Mouse (Mus musculus) erythroblast, adult 5-6 weeks (primary cell): ENCODE measurements around the gene Gata3. TPM values are rescaled to one million over a fixed set of nuclear protein-coding genes. Genes with fewer than 3 reads are reported as not detected.

Experiments
- ATAC-seq: replicated peaks from 2 replicates; pipeline ENCODE4 v1.8.0; 2016; ENCODE audit warnings: moderate number of reproducible peaks, mild to moderate bottlenecking, moderate TSS enrichment, inconsistent platforms; ENCODE audit not compliant: poor library complexity, low FRiP score, severe bottlenecking
- total RNA-seq, 2 experiments: library from RNA; stranded (forward) in 1 of 2; stranded (reverse) in 1 of 2; fragments of 150-400 nt in 1 of 2; fragments of 200-764, 138-1000 nt in 1 of 2; gene quantifications; 2 replicates each; pipeline versions ENCODE4 v1.2.3 to v1.2.4; 2015 to 2017; ENCODE audit warnings: low replicate concordance in 2 of 2

Gata3 gene
- total RNA-seq, 2 experiments from 2014 or later: 1.4 to 1.5 TPM

DNA sequence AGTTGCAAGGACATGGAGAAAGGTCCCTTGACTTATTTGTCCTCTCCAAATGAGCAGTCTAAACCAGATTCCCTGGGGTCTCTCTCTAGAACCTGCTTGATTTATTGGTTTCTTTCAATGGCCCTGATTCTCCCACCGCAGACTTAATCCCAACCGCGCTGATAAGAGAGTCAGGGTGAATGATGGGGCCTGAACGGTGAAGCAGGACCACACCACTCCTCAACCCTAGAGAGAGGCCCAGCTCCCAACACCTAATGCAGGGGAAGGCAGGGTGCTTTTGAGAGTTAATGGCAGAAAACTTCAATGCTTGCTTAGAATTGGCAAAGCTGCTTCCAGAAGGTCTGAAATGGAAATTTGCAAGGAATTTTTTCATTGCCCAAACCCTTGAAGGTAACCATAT lies 14.6 kb downstream of the Gata3 start:
- no peak for ATAC-seq

DNA sequence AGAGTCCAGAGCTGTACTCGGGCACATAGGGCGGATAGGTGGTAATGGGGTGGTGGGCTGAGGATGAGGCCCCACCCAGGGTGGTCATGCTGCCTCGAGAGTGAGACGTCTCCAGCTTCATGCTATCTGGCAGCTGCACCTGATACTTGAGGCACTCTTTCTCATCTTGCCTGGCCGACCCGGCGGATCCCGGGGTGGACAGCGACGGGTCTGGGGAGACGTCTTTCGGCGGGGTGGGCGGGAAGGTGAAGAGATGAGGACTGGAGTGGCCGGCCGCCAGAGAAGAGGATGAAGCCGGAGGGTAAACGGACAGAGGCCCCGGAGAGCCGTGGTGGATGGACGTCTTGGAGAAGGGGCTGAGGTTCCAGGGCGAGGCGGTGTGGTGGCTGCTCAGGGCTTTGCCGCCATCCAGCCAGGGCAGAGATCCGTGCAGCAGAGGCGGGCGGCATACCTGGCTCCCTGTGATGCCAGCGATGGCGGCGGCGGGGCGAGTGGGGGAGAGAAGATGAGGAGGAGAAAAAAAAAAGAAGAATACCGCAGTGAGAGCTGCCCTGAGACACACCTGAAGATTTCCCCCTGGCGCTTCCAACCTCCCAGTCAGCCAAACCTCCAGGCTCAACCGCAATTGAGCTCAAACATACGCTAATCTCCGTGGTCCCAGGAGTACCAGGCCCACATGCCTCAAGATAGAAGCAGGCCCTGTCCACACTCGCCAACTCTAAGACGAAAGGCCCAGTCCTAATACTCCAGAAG lies 15.2 kb downstream of the Gata3 start:
- ATAC-seq: no peak

DNA sequence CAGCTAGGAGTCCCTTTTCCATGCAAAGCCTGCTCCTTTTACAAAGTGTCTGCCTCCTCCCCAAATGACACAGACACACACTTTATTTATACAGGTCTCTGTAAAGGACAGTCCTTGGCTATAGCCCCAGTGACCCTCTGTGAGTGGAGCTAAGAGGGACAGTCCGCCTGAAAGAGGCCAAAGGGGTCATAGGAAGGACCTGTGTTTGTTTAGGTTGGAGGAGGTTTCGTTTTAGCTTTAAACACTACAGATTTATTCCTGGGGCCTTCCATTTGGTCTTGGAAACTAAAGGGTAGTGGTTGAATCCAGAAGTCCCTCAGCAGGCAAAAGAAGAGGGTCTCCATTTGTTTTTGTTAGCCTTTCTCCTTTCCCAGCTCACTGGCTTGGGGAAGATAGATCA lies 16.1 kb downstream of the Gata3 start:
- no peak for ATAC-seq

DNA sequence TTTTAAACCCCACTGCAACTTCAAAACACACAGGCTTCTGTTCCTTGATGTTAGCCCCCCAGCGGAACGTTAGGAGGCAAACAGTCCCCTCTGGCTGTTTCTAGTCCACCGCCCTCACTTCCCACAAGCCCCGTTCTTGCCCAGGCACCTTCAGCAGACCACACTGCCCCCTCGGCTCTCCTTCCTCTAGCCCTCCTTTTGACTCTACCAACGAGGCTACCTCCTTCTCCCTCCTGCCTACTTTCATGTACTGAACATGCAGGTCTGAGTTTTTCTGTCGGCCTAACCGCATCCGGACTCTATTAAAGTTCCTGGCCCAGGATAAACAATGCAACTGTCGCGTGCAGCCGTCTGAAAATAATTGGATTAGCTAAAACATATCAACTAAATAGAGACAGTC lies 17.2 kb downstream of the Gata3 start:
- no peak for ATAC-seq

DNA sequence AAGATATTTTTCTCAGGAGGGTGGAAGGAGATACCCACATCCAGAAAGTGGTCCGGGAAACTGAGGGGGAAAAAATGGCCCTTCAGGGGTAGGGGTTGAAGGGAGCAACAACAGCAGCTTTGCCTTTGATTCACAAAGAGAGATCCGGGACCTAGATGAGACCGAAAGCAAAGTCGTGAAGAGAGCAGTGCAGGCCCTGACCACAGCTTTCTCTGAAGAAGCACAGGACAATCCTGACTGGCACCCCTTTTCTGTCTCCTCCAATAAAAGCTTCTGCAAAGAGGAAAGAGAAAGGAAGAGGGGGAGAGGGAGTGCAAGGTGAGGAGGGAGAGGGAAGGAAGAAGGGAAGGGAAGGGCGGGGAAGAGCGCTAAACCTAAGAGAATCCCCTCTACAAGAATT lies 18.0 kb downstream of the Gata3 start:
- no peak for ATAC-seq

DNA sequence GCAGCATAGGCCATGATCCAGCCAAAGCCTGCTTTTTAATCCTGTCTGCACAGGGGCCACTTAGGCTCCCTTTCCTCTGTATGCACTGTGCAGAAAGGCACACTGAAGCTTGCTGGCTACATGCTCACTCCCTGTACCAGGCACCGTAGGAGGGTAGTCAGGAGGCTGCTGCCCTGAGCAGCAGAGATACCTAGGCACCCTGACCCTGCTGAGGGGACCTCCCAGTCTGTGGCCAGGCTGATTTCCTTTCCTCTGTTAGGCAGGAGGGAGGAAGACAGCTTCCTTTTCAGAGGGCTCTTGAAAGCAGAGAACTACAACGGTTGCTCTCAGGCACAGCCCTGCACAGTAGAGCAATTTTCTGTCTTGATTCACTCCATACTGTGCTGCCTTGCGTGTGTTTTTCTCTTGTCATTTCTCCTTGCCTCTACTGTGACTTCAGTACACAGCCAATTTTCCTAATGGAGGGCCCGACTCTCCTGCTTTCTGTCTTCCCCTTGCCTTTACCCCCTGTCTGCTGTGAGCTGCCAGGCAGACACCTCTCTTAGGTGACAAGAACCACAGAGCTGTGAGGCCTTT lies 18.6 kb downstream of the Gata3 start:
- ATAC-seq: no peak

DNA sequence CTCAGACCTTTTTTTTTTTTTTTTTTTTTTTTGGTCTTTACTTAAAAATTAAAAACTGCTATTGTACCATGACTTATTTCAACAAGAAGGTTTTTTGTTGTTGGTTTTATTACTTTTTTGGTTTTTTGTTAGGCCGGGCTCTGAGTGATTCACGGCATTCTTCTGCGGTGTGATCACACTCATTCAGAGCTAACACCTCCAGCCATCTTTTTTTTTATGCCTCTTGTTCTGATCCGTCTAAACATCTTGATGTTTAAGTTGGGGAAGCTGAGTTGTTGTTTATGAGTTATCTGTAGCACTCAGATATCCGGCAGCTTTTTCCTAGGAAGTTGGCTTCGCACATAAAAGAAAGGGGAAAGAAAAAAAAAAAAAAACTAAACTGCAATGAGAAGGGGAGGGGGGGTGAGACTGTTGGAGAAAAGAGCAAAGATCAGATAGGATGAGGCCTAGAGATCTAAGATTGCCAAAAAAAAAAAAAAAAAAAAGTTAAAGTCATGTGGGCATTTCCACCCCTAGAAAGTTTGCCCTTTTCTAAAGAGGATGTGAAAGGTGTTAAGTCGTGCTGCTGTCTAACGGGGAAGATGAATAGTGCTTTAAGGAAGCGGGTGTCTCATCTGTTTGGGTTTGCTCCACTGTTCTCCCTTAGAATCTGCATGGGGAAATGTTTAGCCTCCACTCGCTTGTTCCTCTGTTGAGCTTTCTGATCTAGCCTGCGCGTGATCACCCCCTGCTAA lies 22.6 kb downstream of the Gata3 start:
- no peak for ATAC-seq

DNA sequence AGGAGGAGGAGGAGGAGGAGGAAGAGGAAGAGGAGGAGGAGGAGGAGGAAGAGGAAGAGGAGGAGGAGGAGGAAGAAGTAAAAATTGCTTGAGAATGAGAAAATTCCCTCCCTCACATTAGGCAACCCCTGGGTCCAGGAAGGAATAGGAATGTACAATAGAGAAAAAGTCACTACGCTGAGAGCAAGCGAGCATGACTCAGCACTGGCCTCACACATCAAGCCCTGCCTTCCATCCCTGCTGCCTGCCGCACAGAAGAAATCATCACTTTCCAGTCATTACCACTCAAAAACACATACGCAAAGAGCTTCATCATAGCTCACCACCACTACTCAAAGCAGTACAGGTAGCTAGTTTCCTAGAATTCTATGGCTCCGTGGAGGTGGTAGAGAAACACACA lies 29.1 kb downstream of the Gata3 start:
- no peak for ATAC-seq

DNA sequence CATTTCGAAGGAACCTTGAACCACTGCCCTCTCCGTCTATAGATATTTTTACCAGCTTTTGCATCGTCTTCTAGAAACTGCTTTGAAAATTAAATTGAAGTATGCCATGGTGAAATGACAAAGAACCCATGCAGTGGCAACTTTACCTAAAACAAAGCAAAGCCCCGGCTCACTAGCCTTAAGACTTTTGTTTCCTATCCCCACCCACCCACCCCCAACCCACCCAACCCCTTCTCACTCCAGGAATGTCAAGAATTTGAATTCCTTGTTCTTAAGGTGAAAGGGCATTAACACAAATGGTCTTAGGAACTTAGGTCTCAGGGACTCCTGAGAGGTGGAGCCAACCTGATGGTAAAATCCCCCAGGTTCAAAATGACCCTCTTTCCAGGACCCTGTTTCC lies 34.0 kb downstream of the Gata3 start:
- ATAC-seq: no peak

DNA sequence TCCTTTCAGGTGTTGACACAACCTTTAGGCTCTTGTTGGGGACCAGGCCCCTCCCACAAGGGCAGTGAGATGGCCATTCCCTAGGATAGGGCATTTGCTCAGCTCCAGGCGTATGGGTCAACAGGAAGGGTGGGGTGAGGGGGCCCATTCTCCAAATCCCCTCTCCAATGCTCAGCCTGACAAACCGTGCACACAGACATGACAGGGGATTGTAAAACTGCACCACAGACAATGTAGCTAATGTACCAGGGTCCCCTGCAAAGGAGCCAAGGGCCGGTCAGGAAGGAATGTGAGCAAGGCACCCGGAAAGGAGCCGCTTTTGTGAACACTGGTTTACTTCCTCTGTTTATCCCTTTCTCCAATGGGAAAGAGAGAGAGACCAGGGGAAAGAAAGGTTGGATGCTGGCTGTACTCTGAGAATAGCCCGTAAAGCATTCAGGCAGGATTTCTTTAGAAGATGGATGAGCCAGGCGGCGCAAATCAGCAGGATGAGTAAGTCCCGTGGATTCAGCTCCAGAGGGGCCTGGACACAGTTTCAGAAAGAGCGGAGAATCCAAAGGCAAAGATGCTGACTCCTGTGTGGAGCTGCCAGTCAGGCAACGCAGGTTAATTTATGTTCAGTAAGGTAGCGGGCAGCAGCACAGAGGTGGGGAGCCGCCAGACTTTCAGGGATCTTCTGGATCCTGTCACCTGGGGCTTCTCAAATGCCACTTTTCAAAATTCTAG lies 36.8 kb downstream of the Gata3 start:
- no peak for ATAC-seq

DNA sequence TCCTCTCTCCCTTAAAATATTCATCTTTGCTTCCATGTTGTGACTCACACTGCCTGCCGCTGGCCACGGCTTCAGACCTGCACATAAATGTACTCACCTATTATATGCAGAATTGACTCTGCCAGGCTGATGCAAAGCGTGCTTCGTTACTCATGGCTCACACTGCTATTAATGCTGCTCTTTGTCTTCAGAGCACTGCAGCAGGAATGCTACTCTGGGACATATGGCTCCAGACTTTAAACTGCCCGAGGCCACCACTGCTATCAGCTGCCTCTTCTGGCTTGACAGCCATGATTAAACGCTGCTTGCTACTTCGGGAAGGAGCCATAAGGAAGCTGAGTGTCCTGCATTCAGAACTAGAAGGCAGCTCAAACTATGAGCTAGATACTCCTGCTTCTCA lies 54.6 kb downstream of the Gata3 start:
- ATAC-seq: no peak

DNA sequence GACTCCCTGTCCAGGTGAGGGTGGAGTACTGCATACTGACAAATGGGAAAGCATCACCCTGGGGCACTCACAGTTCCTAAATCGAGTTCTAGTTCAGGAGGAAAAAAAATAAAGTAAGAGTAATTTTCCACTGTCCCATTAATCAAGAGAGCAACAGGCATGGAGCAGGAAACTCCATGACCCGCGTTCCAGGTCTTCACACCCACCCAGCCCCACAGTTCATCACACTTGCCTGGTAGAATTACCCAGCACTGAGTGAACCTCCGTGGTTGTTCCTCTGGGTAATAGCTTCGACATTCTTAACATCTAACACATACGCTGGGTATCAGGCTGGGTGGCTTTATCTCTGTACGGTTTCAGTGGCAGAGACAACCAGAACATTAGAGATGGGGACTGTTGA lies 56.1 kb downstream of the Gata3 start:
- ATAC-seq: no peak

DNA sequence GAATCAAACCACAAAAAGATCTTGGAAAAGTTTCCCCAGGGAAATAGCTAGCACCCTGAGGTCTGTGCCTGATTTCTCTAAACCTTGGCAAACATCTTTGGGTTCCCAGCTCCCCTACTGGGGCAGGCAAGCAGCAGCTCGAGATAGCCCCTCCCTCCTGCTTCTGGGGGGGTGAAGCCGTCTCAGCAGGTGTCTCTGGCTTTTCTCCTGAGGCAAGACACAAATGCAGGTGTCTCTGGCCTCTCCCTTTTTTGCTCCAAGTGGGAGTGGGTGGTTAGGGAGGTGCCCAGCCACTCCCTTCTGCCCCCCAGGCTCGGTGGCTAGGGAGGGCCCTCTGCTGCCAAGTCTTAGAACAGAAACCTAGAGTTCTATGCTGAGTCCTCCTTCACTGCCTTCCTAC lies 62.2 kb downstream of the Gata3 start:
- ATAC-seq: no peak

DNA sequence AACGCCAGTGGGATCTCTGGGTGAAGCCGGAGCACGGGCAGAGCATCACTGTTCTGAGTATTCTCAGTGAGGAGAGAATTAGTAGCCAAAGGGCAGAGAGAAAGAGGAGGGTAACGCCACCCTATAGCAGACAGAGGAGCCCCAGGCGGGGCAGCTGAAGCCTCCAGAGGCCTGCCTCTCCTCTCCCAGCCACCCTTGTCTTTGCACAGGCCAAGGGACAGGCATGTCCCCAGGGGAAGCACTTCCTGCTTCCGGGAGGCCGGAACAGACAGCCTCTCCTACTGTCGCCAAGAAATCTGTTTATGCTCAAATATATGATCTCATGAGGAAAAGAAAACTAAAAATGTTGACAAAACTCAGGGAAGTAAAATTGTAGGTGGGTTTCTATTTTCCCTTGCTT lies 69.2 kb downstream of the Gata3 start:
- no peak for ATAC-seq

DNA sequence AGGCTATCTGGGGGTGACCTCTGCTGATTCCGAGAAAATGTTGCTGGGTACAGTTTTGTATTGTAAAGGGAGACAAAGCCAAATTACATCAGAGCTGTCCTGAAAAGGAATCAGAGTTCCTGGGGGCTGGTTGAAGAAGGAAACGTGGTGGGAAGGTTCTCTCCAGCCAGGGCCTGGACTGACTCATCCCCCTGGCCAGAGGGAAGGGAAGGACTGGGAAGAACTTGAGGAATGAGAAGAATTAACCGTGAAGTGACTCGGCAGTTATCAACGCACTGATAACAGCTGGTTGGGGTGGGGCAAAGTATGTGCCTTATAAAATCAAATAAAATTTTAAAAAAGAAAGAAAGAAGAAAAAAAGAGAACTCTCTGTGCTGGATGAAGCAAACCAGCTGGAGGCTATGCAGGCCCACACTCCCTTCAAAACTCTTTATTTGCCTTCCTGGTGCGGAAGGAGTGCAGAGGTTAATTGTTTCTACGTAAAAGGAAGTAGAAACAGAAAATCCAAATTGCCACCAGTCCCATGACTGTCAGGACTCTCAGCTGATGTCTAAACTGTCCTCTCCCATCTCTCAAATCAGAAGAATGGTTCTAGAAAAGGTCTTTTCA lies 71.6 kb downstream of the Gata3 start:
- ATAC-seq: no peak

Other genes starting within 250 kb of the Gata3 start
- gene 4930412O13Rik, start 8.8 kb downstream of the Gata3 start, total RNA-seq (2015; ENCODE audit: low replicate concordance): not detected in 2 replicates
- not detected in 2 replicates for gene 4930412O13Rik, start 8.8 kb downstream of the Gata3 start, total RNA-seq (2017; ENCODE audit: low replicate concordance)
- gene 9230102O04Rik, start 494 bp downstream of the Gata3 start, total RNA-seq (2015; ENCODE audit: low replicate concordance): not detected in 2 replicates
- gene 9230102O04Rik, start 494 bp downstream of the Gata3 start, total RNA-seq (2017; ENCODE audit: low replicate concordance): not detected in 2 replicates
- gene Taf3, start 158.6 kb upstream of the Gata3 start, total RNA-seq (2015; ENCODE audit: low replicate concordance): 5.9 and 9.6 TPM in 2 replicates
- 3.5 and 3.8 TPM in 2 replicates for gene Taf3, start 158.6 kb upstream of the Gata3 start, total RNA-seq (2017; ENCODE audit: low replicate concordance)
- gene Atp5c1, start 190.5 kb upstream of the Gata3 start, total RNA-seq (2015; ENCODE audit: low replicate concordance): 157 and 158 TPM in 2 replicates
- 107 and 112 TPM in 2 replicates for gene Atp5c1, start 190.5 kb upstream of the Gata3 start, total RNA-seq (2017; ENCODE audit: low replicate concordance)
- 75.3 and 77.3 TPM in 2 replicates for gene Kin, start 190.6 kb upstream of the Gata3 start, total RNA-seq (2015; ENCODE audit: low replicate concordance)
- gene Kin, start 190.6 kb upstream of the Gata3 start, total RNA-seq (2017; ENCODE audit: low replicate concordance): 149 and 186 TPM in 2 replicates
- gene Itih2, start 241.4 kb upstream of the Gata3 start, total RNA-seq (2015; ENCODE audit: low replicate concordance): not detected in 2 replicates
- gene Itih2, start 241.4 kb upstream of the Gata3 start, total RNA-seq (2017; ENCODE audit: low replicate concordance): not detected in 2 replicates